Mouse (Mus musculus): ENCODE results near the gene Gm38394.

Gm38394 gene

DNA sequence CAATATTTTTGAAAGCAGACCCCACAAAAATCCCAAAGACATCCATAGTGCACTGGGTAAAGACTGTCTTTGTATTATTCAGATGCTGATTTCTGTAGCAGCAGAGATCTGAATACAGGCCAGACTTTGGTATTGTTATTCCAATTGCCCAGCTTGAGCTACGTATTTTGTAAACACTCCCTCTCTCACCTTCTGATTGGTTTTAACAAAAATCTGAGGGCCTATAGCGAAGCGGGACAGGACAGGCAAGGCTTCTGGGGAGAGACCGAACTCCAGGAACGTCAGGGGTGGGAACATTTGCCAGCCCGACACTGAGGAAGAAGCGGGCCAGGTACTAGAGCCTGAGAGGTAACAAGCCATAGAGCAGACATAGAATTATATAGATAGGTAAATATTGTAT lies 6.6 kb upstream of the Gm38394 start:
- in situ Hi-C loops (cut with MboI; ENCODE audit: unreplicated experiment in 2 of 2) = loop anchor here in 1 of 2 experiments (25.0 kb wide), 1 partner anchor 1655 kb away; the partner anchor contains the start of gene Elk4

DNA sequence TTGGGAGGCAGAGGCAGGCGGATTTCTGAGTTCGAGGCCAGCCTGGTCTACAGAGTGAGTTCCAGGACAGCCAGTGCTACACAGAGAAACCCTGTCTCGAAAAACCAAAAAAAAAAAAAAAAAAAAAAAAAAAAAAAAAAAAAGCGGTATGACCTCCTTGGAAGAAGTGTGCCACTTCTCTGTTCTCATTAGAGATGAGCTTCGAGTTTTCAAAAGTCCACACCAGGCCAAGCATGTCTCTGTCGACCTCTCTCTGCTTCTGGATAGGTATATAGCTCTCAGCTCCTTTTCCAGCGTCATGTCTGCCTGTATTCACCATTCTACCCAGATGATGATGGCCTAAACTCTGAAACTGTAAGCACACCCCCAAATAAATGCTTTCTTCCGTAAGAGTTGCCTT lies 4.6 kb upstream of the Gm38394 start:
- in situ Hi-C loops (cut with MboI; ENCODE audit: unreplicated experiment in 2 of 2) = loop anchor here in 1 of 2 experiments (25.0 kb wide), 1 partner anchor 1653 kb away; the partner anchor contains the start of gene Elk4

DNA sequence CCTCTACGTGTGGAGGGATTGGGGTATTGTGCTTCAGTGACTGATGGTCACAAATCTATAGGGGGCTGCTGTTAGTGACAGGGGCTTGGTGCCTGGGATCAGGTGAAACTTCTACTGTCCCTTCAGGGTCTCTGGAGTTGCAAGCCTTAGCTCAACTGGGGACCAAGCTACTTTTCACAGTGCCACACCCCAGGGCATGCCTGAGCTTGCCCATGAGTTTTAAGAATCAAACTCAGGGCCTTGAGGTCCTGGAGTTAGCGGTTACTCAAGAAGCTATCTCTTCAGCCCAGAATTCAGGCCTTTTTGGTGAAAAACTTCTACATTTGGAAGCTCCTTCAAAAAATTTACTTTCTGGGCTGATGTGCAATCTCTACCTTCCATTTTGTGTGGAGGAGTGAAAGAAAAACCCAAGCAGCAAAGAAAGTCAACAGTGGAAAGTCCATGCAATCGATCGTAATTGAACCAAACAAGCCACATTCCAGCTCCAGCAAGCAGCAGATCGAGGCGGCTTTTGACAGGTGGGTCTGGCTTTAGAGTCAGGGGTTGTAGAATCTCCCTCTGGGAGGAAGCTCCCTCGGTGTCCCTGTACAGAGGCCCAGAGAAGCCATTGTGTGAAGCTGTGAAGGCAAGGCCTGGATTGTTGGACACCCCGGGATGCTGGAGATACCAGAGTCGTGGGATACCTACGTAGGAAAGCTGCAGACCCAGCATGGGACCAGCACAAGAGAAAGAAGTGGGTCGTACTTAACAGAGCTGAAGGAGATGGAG lies 3.3 kb upstream of the Gm38394 start:
- in situ Hi-C loops (cut with MboI; ENCODE audit: unreplicated experiment in 2 of 2) = loop anchor here (5.0 to 25.0 kb wide), 2 partner anchors 38 to 1652 kb away; partner anchors contain the start of gene Elk4 (in 1 of the 2)

DNA sequence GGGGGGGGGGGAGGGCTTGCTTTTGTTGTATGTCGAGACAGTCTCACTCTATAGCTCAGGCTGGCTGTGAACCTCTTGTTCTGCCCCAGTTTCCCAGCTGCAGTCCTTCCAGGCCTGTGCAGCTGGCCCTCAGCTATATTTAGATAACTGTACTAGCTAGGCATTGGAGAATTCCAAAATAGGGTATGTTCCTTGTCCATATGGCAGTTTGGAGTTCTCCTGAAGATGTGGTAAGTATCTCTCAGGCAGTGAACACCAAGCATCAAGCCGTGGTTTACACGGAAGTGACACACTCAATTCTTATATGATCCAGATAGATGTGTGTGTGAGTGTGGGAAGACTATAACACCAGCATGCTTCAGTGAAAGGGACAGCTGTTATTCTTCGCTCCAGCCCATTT lies 2.3 kb upstream of the Gm38394 start:
- in situ Hi-C loops (cut with MboI; ENCODE audit: unreplicated experiment in 2 of 2) = loop anchor here (5.0 to 25.0 kb wide), 2 partner anchors 39 to 1651 kb away; partner anchors contain the start of gene Elk4 (in 1 of the 2)

DNA sequence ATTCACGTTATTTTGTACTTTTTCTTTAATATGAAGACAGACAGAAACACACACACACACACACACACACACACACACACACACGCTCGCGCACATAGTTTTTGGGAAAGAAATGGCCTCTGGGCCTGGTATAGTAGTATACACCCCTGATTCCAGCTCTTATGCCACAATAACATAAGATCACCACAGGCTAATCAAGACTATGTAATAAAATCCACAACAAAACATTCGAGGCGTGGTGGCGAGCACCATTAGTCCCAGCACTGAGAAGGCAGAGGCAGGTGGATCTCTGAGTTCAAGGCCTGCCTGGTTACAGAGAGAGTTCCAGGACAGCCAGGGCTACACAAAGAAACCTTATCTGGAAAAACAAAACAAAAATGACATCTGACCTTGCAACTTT lies 1.8 kb upstream of the Gm38394 start:
- in situ Hi-C loops (cut with MboI; ENCODE audit: unreplicated experiment in 2 of 2) = loop anchor here (5.0 to 25.0 kb wide), 2 partner anchors 39 to 1651 kb away; partner anchors contain the start of gene Elk4 (in 1 of the 2)

DNA sequence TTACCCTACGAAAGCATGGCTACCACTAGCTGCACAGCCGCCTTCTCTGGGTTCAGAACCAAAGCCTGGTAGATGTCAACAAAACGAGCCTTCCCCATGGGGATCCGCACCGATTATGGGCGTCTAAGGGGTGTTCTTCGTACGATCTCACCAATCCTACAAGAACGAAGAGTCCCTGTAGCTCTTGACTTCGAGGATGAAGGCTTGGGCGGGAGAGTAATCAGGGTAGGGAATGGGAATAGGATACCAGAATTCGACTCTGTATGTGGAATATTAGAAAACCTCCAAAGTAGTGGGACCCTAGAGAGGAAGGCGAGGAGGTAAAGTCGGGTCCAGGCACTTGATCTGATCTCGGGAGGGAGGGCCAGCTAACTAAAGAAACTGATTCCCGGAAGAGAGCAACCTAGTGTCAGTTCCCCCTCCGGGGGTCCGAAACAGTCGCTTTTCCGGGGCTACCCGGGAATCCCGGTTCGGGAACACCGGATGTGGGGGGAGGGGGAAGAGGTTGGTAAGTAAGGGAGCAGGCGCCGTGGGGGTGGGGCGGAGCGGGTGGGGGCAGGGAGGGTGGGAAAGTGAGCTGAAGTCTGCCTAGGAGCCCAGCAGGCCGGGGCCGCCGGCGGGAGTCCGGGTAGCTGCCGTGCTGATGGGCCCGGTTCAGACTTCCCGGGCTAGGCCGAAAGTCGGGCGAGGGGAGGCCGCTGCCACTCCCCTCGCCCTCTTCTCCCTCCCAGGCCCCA lies 484 bp downstream of the Gm38394 start, which contains the start of gene Zbed6:
TSS of gene Zbed6 (minus strand) at position 420 of the 737 bp plus-strand sequence.
- in situ Hi-C loops (cut with MboI; ENCODE audit: unreplicated experiment in 2 of 2) = loop anchor here (5.0 to 25.0 kb wide), 2 partner anchors 42 to 1648 kb away; partner anchors contain the start of gene Elk4 (in 1 of the 2)

DNA sequence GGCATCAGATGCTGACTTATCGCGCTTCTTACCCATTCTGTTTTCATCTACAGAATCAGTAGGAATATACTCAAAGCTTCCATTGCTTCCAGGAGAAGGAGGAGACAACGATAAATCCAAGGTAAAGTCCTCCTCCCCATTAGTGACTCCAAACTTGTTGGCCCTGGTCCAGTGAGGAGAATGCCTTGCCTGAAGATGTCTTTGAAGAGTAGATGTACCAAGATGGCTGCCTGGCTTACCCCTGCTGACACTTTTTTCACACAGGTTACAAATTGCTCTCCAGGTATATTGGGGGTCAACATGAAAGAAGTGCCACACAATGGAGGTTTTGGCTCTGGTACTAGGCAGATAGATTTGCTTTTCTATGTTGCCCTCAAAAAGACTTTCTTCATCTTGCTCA lies 2.2 kb downstream of the Gm38394 start:
- in situ Hi-C loops (cut with MboI; ENCODE audit: unreplicated experiment in 2 of 2) = loop anchor here in 1 of 2 experiments (5.0 to 25.0 kb wide), 2 partner anchors 38 to 1647 kb away; partner anchors contain the start of gene Elk4

DNA sequence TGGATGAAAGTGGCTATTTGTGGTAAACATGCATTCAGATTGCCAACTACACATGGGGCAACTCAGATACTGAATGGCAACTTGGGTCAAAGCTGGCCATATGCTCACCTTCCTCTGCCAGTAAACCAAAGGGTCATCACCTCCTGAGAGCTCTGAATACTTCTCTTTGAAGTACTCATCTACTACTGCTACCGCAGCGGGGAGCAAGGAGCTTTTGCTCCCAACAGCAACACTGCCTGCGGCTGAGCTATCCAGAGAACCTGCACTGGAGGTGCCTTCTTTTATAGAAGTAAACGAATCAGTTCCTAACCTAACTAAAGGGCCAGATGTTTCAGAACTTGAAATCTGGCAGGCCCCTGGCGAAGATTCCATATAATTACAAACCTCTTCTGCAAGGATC lies 4.3 kb downstream of the Gm38394 start:
- in situ Hi-C loops (cut with MboI; ENCODE audit: unreplicated experiment in 2 of 2) = loop anchor here in 1 of 2 experiments (5.0 to 25.0 kb wide), 2 partner anchors 40 to 1645 kb away; partner anchors contain the start of gene Elk4

DNA sequence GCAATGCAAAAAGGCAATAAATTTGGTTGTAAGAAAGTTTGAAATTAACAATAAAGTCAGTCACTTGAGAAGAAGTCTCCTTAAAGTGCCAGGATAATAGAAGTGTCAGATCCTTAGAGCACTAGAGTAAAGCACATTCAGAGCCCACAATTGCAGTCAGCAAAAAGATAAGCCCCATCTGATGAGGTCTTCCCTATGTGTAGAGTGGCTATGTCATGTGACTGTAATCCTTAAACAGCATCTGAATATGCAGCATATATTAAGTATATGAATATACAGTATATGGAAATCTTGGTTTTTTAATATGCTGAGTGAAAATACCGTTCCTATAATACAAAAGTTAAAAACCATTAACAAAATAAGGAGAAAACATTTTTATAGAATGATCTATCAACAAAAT lies 8.1 kb downstream of the Gm38394 start:
- in situ Hi-C loops (cut with MboI; ENCODE audit: unreplicated experiment in 2 of 2) = loop anchor here in 1 of 2 experiments (25.0 kb wide), 1 partner anchor 1641 kb away; the partner anchor contains the start of gene Elk4

DNA sequence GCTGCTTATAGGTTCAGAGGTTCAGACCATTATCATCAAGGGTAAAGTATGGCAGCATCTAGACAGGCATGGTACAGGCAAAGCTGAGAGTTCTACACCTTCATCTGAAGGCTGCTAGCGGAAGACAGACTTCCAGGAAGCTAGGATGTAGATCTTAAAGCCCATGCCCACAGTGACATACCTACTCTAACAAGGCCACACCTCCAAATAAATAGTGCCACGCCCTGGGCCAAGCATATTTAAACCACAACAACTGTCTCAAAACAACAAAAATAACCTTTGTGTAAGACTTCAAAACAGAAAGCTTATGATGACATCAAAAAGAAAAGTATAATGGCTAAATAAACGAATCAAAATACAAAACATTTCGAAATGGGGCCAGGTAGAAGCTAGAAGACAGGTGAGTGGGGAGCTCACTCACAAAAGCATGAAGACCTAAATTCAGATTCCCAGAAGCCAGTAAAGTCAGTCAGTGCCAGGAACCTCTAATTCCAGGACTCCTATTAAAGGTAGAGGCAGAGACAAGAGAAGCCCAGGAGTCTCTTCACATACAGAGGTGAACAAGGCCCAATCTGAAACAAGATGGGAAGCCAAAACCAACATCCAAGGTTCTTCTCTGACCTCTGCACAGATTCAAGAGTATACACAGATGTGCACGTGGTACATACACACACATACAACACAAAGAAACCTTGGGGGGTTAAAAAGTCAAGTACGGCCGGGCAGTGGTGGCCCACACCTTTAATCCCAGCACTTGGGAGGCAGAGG lies 10.6 kb downstream of the Gm38394 start:
- in situ Hi-C loops (cut with MboI; ENCODE audit: unreplicated experiment in 2 of 2) = loop anchor here in 1 of 2 experiments (25.0 kb wide), 1 partner anchor 1638 kb away; the partner anchor contains the start of gene Elk4

DNA sequence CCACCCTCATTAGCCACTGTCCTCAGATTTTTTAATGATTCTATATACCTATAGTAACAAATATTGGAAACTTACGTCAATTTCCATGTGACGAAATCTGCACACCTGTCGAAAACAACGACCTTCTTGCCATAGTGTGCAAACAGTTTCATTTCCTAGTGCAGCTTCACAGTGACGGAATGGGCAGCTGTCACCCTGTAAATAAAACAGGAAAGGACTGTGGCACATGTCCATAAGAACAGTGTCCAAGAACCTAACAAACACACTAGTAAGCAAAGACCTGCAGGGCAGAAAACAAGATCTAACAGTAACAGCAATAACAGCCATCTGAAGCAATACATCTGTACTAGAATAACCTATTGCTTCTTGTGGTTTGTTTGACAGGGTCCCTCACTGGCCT lies 15.5 kb downstream of the Gm38394 start:
- in situ Hi-C loops (cut with MboI; ENCODE audit: unreplicated experiment in 2 of 2) = no loop called here

DNA sequence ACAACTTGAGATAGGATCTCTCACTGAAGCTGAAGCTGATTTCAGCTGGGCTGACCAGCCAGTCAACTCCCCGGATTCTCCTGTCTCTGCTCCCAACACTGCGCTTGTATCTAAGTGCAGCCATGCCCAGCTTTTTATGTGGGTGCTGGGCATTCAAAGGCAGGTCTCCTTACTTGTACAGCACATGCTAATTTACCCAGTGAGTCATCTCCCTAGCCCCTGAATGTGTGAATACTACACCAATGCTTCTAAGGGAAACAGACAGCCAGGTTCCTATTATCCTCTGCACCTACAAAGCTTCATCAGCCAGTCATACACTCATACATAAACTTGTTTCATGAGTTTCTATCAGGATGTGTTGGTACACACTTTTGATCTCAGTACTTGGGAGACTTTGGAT lies 20.0 kb downstream of the Gm38394 start:
- in situ Hi-C loops (cut with MboI; ENCODE audit: unreplicated experiment in 2 of 2) = no loop called here

DNA sequence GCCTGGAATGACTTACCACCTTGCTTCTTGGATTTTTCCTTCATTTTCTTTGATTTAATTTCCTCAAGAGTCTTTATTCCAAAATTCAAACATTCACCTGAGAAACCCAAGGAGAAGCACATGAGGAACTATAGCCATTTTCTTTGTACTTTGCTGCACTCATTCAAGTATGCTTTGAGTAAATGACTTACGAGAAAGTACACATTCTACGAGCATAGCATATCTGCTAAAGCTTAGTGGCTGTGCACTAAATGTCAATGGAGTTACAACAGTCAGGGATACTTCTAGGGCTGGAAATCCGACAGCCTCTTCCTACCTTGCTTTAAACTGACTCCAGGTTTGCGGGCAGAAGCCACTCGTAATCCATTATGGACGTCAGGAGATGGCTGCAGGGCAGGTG lies 22.6 kb downstream of the Gm38394 start:
- in situ Hi-C loops (cut with MboI; ENCODE audit: unreplicated experiment in 2 of 2) = loop anchor here in 1 of 2 experiments (10.0 kb wide), 1 partner anchor 256 kb away; no protein-coding TSS in a partner anchor

DNA sequence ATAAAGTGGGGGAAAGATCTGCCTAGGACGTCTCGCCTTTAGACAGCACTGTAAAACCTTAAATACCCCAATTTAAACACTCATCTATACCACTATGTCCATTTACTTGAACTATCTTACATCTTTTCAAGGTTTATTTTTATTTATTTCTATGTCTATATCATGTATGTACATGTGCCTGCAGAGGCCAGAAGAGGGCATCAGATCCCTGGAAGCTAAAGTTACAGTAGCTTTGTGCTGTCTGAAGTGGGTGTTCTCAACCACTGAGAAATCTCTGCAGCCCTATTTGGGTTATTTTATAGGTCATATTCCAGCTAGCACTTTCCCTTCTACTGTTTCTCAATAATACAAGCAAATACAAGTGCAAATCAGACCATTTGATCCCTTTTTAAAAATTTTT lies 28.9 kb downstream of the Gm38394 start:
- in situ Hi-C loops (cut with MboI; ENCODE audit: unreplicated experiment in 2 of 2) = loop anchor here (5.0 to 10.0 kb wide), 2 partner anchors 85 to 263 kb away; no protein-coding TSS in a partner anchor

DNA sequence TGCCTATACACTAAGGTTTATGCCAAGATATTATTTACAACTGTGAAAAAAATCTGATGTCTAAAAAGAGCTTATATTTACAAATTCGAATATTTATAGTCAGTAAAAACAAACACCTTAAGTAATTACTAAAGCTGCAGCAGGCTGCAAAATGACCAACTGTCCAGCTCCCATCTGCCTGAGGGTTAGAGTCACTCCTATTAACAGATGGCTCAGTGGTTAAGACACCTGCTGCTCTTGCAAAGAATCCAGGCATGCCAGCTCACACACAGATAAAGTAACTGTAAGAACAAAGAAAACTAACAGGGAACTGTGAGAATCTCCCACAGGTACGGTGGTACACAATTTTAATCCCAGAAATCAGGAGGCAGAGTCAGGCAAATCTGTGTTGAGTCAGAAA lies 36.1 kb downstream of the Gm38394 start:
- in situ Hi-C loops (cut with MboI; ENCODE audit: unreplicated experiment in 2 of 2) = no loop called here

DNA sequence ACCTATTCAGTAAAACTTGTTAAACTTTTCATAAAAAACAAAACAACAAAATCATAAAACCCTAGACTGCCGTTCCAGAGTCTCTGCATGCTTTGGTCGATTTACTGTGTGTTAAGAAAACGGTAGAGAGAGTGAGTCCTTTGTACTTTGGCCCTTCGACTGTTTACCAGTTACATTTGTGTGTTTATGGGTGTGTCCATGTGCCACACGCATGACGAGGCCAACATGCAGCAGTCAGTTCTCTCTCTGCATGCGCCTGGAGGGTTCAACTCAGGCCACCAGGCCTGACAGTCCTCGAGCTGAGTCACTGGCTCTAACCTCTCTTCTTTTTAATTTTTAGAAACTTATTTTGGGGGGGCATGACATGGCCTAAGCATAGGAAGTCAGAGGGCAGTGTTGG lies 42.8 kb downstream of the Gm38394 start:
- in situ Hi-C loops (cut with MboI; ENCODE audit: unreplicated experiment in 2 of 2) = loop anchor here (10.0 to 25.0 kb wide), 2 partner anchors 269 to 444 kb away; no protein-coding TSS in a partner anchor

DNA sequence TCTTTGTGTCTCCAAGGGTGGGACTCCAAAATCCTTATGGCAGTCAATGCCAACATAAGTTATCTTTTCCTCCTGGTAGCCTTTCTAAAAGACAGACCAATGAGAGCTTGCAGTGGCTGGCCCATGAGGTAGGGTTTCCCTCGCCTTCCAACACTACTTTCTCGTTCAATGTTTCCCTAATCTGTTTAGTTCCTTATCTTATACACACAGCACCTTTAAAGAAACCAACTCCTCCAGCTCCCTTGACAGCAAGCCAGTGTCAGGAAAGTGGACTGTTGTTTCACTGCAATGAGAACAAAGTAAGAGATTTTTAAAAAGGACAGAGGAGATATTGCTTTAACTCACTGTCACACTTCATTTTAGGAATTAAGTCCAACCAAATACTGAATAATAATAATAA lies 43.2 kb downstream of the Gm38394 start:
- in situ Hi-C loops (cut with MboI; ENCODE audit: unreplicated experiment in 2 of 2) = loop anchor here (10.0 to 25.0 kb wide), 2 partner anchors 269 to 443 kb away; no protein-coding TSS in a partner anchor

DNA sequence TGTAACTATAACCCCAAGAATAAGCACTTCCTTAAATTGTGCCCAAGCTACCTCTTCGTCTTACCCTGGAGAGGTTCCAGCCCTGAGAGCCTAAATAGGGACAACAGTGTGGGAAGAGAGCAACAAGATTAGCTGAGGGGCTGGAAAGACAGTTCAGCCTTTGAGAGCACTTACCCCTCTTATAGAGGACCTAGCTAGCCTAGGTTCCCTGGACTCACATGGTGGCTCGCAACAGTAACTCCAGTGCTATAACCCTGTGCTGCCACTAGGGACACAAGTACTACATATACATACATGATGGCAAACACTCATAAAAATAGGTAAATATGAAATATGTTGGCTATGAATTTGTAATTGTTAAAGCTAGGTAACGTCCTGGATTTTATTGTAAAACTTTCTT lies 47.3 kb downstream of the Gm38394 start:
- in situ Hi-C loops (cut with MboI; ENCODE audit: unreplicated experiment in 2 of 2) = loop anchor here (5.0 to 25.0 kb wide), 3 partner anchors 273 to 439 kb away; no protein-coding TSS in a partner anchor

DNA sequence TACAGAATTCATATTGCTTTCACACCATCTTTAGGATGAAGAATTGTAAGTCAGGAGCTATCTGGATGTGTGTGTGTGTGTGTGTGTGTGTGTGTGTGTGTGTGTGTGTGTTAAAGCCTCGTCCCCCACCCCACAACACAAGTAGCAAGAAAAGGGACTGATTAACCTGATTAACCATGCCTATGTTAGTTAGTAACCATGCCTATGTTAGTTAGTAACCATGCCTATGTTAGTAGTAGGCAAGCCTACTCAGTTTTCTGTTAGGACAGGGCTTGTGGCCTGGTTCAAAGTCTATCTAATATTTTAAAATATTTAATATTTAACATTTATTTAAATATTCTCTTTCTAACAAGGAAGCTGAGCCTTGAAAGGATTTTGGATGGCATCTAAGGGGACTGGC lies 49.7 kb downstream of the Gm38394 start:
- in situ Hi-C loops (cut with MboI; ENCODE audit: unreplicated experiment in 2 of 2) = loop anchor here (5.0 to 25.0 kb wide), 3 partner anchors 276 to 437 kb away; no protein-coding TSS in a partner anchor

DNA sequence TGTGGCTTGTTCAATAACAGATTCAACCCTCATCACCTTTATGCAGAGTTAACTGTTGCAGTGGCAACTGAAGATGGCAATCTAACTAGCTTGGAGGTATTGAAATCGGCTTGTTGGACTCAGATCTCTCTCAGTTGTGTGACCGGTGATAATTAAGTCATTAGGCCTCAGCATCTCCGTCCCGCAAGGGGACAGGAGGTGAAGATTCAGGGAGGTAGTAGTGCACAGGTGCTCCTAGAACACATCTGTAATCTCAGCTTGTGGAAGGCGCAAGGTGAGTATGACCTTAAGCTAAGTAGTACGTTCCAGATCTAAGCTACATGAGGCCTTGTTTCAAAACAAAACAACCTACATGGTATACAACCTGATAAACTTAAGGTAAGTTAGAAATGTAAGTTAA lies 50.5 kb downstream of the Gm38394 start:
- in situ Hi-C loops (cut with MboI; ENCODE audit: unreplicated experiment in 2 of 2) = loop anchor here (5.0 to 25.0 kb wide), 3 partner anchors 277 to 436 kb away; no protein-coding TSS in a partner anchor
